Mouse (Mus musculus) cerebellum, postnatal 10 days (tissue): Measurements from ENCODE around the gene Pfn1.
A peak's percentile ranks its signal among the peaks of the same experiment; 100 is the strongest.

Experiments used
- DNase-seq, 2 experiments: peaks; one replicate each; pipeline ENCODE4 v3.0.0; 2021; ENCODE audit warnings: mixed read lengths in 2 of 2

Pfn1 gene

GRCm38 (mm10) chr11:70654198-70654922 lies at the start of gene Pfn1:
Gene Pfn1, minus strand, starts transcription at chr11:70654644.
- DNase-seq: peak; percentile 90 to 91

- DNase-seq: peak; percentile 23 to 47
Observed at GRCm38 (mm10) chr11:70702781-70703180, 48.3 kb upstream of the Pfn1 start.

- peak in 1 of 2 experiments; percentile 12 for DNase-seq
Observed at GRCm38 (mm10) chr11:70701984-70702733, 47.7 kb upstream of the Pfn1 start.

- DNase-seq: peak in 1 of 2 experiments; percentile 28
Observed at GRCm38 (mm10) chr11:70701221-70701955, 46.9 kb upstream of the Pfn1 start.

- peak; percentile 75 to 77 for DNase-seq
Observed at GRCm38 (mm10) chr11:70700613-70701012, 46.2 kb upstream of the Pfn1 start.

- peak; percentile 99 for DNase-seq
Observed at GRCm38 (mm10) chr11:70699722-70700556, 45.5 kb upstream of the Pfn1 start, which contains the start of the genes Inca1 and Kif1c. Gene Inca1, minus strand, starts transcription at chr11:70700155. Gene Kif1c, plus strand, starts transcription at chr11:70700548.

GRCm38 (mm10) chr11:70699051-70699450 lies 44.6 kb upstream of the Pfn1 start:
- DNase-seq: no peak

GRCm38 (mm10) chr11:70697376-70697775 lies 42.9 kb upstream of the Pfn1 start:
- no peak for DNase-seq

- DNase-seq: no peak
Observed at GRCm38 (mm10) chr11:70693504-70693903, 39.1 kb upstream of the Pfn1 start.

- DNase-seq: peak; percentile 19 to 27
Observed at GRCm38 (mm10) chr11:70689578-70689977, 35.1 kb upstream of the Pfn1 start.

GRCm38 (mm10) chr11:70688372-70688771 lies 33.9 kb upstream of the Pfn1 start:
- peak in 1 of 2 experiments; percentile 31 for DNase-seq

- DNase-seq: peak; percentile 97 to 98
Observed at GRCm38 (mm10) chr11:70687601-70688199, 33.3 kb upstream of the Pfn1 start, which contains the start of gene Camta2. Gene Camta2, minus strand, starts transcription at chr11:70688105.

GRCm38 (mm10) chr11:70686901-70687566 lies 32.6 kb upstream of the Pfn1 start:
- peak; percentile 79 to 80 for DNase-seq

- DNase-seq: no peak
Observed at GRCm38 (mm10) chr11:70683640-70684039, 29.2 kb upstream of the Pfn1 start.

GRCm38 (mm10) chr11:70681897-70682581 lies 27.6 kb upstream of the Pfn1 start:
- DNase-seq: peak; percentile 66 to 87

- no peak for DNase-seq
Observed at GRCm38 (mm10) chr11:70681170-70681569, 26.7 kb upstream of the Pfn1 start.

GRCm38 (mm10) chr11:70679894-70680293 lies 25.4 kb upstream of the Pfn1 start:
- no peak for DNase-seq

GRCm38 (mm10) chr11:70679361-70679760 lies 24.9 kb upstream of the Pfn1 start:
- DNase-seq: no peak

GRCm38 (mm10) chr11:70678576-70678975 lies 24.1 kb upstream of the Pfn1 start:
- DNase-seq: no peak

- no peak for DNase-seq
Observed at GRCm38 (mm10) chr11:70678092-70678491, 23.6 kb upstream of the Pfn1 start.
